Mouse (Mus musculus) gonadal fat pad, adult 2 months (tissue): ENCODE results near the gene Tsr3. TPM values are rescaled to one million over a fixed set of nuclear protein-coding genes. Genes with fewer than 3 reads are reported as not detected.

ENCODE experiments used
- polyA plus RNA-seq: library from polyadenylated mRNA; depleted of rRNA; stranded (reverse); fragments of >200 nt; gene quantifications from 2 replicates; pipeline ENCODE4 v1.2.3, GENCODE M21; 2012; rRNA removed

The Tsr3 gene
- polyA plus RNA-seq, 1 experiment = 24.7 TPM

Other genes starting within 250 kb of the Tsr3 start
- gene Cramp1l, start 224.4 kb upstream of the Tsr3 start, polyA plus RNA-seq = 18.2 and 19.6 TPM in 2 replicates
- 15.9 and 17.7 TPM in 2 replicates for gene Ift140, start 224.1 kb upstream of the Tsr3 start, polyA plus RNA-seq
- gene Tmem204, start 156.6 kb upstream of the Tsr3 start, polyA plus RNA-seq = 37.6 and 53.0 TPM in 2 replicates
- 17.3 and 25.3 TPM in 2 replicates for gene Telo2, start 124.2 kb upstream of the Tsr3 start, polyA plus RNA-seq
- gene Ptx4, start 119.4 kb upstream of the Tsr3 start, polyA plus RNA-seq = 0.15 and 0.18 TPM in 2 replicates
- 82.7 and 93.5 TPM in 2 replicates for gene Clcn7, start 106.8 kb upstream of the Tsr3 start, polyA plus RNA-seq
- 0.04 TPM in 1 of 2 replicates, not detected in the other for gene Ccdc154, start 77.7 kb upstream of the Tsr3 start, polyA plus RNA-seq
- gene Gm38655, start 64.7 kb upstream of the Tsr3 start, polyA plus RNA-seq = 0.24 and 0.57 TPM in 2 replicates
- 9.5 and 10.5 TPM in 2 replicates for gene BC003965, start 55.6 kb upstream of the Tsr3 start, polyA plus RNA-seq
- 14.8 and 17.1 TPM in 2 replicates for gene Unkl, start 51.8 kb upstream of the Tsr3 start, polyA plus RNA-seq
- 58.7 and 60.3 TPM in 2 replicates for gene Gnptg, start within 50 bp of the Tsr3 start, polyA plus RNA-seq
- gene Baiap3, start 16.2 kb downstream of the Tsr3 start, polyA plus RNA-seq = 4.0 and 4.3 TPM in 2 replicates
- gene Ube2i, start 34.5 kb downstream of the Tsr3 start, polyA plus RNA-seq = 136 and 144 TPM in 2 replicates
- gene Prss34, start 58.2 kb downstream of the Tsr3 start, polyA plus RNA-seq = 0.34 and 0.42 TPM in 2 replicates
- not detected in 2 replicates for gene Prss28, start 68.5 kb downstream of the Tsr3 start, polyA plus RNA-seq
- 0.27 TPM in 1 of 2 replicates, not detected in the other for gene Prss29, start 78.5 kb downstream of the Tsr3 start, polyA plus RNA-seq
- gene Tpsab1, start 105.4 kb downstream of the Tsr3 start, polyA plus RNA-seq = 0.32 and 0.44 TPM in 2 replicates
- gene Tpsb2, start 126.1 kb downstream of the Tsr3 start, polyA plus RNA-seq = 4.3 and 9.6 TPM in 2 replicates
- gene Tpsg1, start 129.1 kb downstream of the Tsr3 start, polyA plus RNA-seq = 0.25 TPM in 1 of 2 replicates, not detected in the other
- 8.9 and 15.1 TPM in 2 replicates for gene Cacna1h, start 193.6 kb downstream of the Tsr3 start, polyA plus RNA-seq
- gene Tekt4, start 214.4 kb downstream of the Tsr3 start, polyA plus RNA-seq = 3.0 and 4.3 TPM in 2 replicates